Mouse (Mus musculus) heart, embryonic 14.5 days (tissue): ENCODE results near the gene Ten1. TPM values are rescaled to one million over a fixed set of nuclear protein-coding genes. Genes with fewer than 3 reads are reported as not detected.
A peak's percentile ranks its signal among the peaks of the same experiment; 100 is the strongest.

Source experiments
- ATAC-seq: fragments of 200-750 bp; cut with Nextera tagmentation; 2 replicates; pipeline ENCODE4 v1.8.0; 2017; ENCODE audit warnings: low read depth, moderate TSS enrichment; ENCODE audit not compliant: insufficient number of reproducible peaks, insufficient read depth, low FRiP score
- H3K27ac ChIP-seq, 2 experiments: fragments of 200-500 bp in 1 of 2; fragments of 300-500 bp in 1 of 2; sonication (generic) in 1 of 2; replicated peaks in 1 of 2; 2 replicates each; pipeline ENCODE4 v1.5.1; 2012 to 2014; ENCODE audit warnings: low read depth in 2 of 2, low read length in 2 of 2, control low read depth in 1 of 2, mild to moderate bottlenecking in 1 of 2, mixed read lengths in 1 of 2; ENCODE audit not compliant: control insufficient read depth in 1 of 2, insufficient read depth in 1 of 2
- H3K27me3 ChIP-seq: fragments of 300-500 bp; sonication (generic); 2 replicates; pipeline ENCODE4 v1.6.1; 2014; ENCODE audit warnings: mild to moderate bottlenecking, low read length, control low read depth; ENCODE audit not compliant: control insufficient read depth, insufficient read depth
- H3K36me3 ChIP-seq: fragments of 300-500 bp; sonication (generic); 2 replicates; pipeline ENCODE4 v1.6.1; 2014; ENCODE audit warnings: mild to moderate bottlenecking, control low read depth, low read length, mixed read lengths; ENCODE audit not compliant: control insufficient read depth, insufficient read depth
- H3K4me1 ChIP-seq, 2 experiments: fragments of 200-500 bp in 1 of 2; fragments of 300-500 bp in 1 of 2; sonication (generic) in 1 of 2; 2 replicates each; pipeline ENCODE4 v1.6.1; 2012 to 2014; ENCODE audit warnings: low read length in 2 of 2, control low read depth in 1 of 2, mixed read lengths in 1 of 2; ENCODE audit not compliant: control insufficient read depth in 2 of 2, insufficient read depth in 2 of 2
- H3K4me2 ChIP-seq: fragments of 300-500 bp; sonication (generic); 2 replicates; pipeline ENCODE4 v1.6.1; 2014; ENCODE audit warnings: mild to moderate bottlenecking, low read length
- H3K4me3 ChIP-seq, 2 experiments: fragments of 200-500 bp in 1 of 2; fragments of 300-500 bp in 1 of 2; sonication (generic) in 1 of 2; 2 replicates each; pipeline ENCODE4 v1.5.1; 2012 to 2014; ENCODE audit warnings: low read length in 2 of 2, mild to moderate bottlenecking in 2 of 2, control low read depth in 1 of 2, low read depth in 1 of 2, moderate library complexity in 1 of 2; ENCODE audit not compliant: control insufficient read depth in 1 of 2, insufficient read depth in 1 of 2
- H3K9ac ChIP-seq: fragments of 300-500 bp; sonication (generic); 2 replicates; pipeline ENCODE4 v1.6.1; 2014; ENCODE audit warnings: mild to moderate bottlenecking, low read length
- H3K9me3 ChIP-seq: fragments of 300-500 bp; sonication (generic); 2 replicates; pipeline ENCODE4 v1.6.1; 2016; ENCODE audit warnings: low read length, control low read depth; ENCODE audit not compliant: control insufficient read depth
- WGBS: fragments of 180-500 bp; shearing (Covaris S2); extraction: QIAGEN DNeasy Blood & Tissue Kit; methylation state at CpG from one replicate; pipeline ENCODE4 v1.1.7; 2014; 5-methylcytosine and 5-hydroxymethylcytosine counted together
- polyA plus RNA-seq: library from polyadenylated mRNA; unstranded; fragments of >200 nt; fragmentation: Nextera tagmentation; extraction: Ambion mirVana; gene quantifications from 2 replicates; pipeline ENCODE4 v1.2.1, GENCODE M21; 2014

The Ten1 gene
- polyA plus RNA-seq, 1 experiment from 2014 or later, result 89.4 TPM

DNA sequence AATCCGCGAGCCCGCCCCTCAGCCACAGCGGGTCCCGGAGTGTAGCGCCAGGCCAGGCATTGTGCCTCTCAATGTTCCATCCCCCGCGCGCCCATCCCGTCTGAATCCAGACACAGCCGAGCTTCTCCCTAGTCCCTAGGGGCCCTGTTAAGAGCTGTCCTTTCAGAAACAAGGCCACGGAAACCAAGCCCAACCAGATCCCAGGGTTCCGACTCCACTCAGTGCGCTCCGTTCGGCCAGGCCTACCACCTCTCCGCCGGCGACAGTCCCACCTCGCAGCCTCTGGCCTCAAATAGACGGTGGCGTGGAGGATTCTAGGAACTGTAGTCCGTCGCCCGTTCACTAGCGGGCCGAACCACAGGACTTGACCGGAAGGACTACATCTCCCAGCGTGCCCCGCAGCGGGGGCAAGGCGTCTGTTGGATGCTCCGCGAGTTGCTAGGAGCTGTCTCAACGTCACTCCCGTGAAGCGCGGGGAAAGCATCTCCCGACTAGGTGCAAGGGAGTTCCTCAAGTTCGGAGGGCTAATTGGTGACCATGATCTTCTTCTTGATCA, 30.7 kb upstream of the Ten1 start, which contains the start of gene Fbf1:
Gene Fbf1 (minus strand): TSS at position 283 of the 556 bp plus-strand sequence.
- Histone ChIP-seq H3K4me2 (peak within 1 kb of the TSS; percentile 93), H3K36me3 (peaks cover 35% of the 10 kb centered on the region), H3K4me1 (peaks cover 8% of the 10 kb centered on the region in 2 experiments), H3K27me3 (no peaks in the 10 kb centered on the region), H3K27ac (peak within 1 kb of the TSS; percentile 93 to 96), H3K9me3 (no peaks in the 10 kb centered on the region), H3K9ac (peak within 1 kb of the TSS; percentile 79), H3K4me3 (peak within 1 kb of the TSS; percentile 51 to 53)
- WGBS, result under 1% methylated on average over 40 of the region's 40 CpGs
- ATAC-seq, result peak; percentile 92

DNA sequence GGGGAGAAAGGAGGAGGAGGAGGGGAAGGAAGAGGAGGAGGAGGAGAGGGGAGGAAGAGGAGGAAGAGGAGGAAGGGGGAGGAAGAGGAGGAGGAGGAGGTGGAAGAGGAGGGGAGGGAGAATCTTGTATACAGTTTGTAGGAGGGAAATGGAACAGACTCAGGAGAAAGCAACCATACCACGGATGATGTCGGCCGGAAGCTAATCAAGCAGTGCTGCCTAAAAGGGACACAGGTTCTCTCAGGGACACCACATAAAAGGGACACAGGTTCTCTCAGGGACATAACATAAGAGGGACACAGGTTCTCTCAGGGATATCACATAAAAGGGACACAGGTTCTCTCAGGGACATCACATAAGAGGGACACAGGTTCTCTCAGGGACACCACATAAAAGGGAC, 29.4 kb upstream of the Ten1 start:
- H3K36me3 ChIP-seq, result peaks cover 41% of the 10 kb centered on the region
- H3K4me3 ChIP-seq, result no peak overlapping the region
- 79% methylated on average over 3 of the region's 3 CpGs for WGBS
- H3K4me2 ChIP-seq, result no peak overlapping the region
- H3K4me1 ChIP-seq, result peaks cover 8% of the 10 kb centered on the region in 2 experiments
- ATAC-seq, result no peak
- no peak overlapping the region for H3K9ac ChIP-seq
- H3K9me3 ChIP-seq, result no peaks in the 10 kb centered on the region
- H3K27me3 ChIP-seq, result no peaks in the 10 kb centered on the region
- no peak overlapping the region for H3K27ac ChIP-seq

DNA sequence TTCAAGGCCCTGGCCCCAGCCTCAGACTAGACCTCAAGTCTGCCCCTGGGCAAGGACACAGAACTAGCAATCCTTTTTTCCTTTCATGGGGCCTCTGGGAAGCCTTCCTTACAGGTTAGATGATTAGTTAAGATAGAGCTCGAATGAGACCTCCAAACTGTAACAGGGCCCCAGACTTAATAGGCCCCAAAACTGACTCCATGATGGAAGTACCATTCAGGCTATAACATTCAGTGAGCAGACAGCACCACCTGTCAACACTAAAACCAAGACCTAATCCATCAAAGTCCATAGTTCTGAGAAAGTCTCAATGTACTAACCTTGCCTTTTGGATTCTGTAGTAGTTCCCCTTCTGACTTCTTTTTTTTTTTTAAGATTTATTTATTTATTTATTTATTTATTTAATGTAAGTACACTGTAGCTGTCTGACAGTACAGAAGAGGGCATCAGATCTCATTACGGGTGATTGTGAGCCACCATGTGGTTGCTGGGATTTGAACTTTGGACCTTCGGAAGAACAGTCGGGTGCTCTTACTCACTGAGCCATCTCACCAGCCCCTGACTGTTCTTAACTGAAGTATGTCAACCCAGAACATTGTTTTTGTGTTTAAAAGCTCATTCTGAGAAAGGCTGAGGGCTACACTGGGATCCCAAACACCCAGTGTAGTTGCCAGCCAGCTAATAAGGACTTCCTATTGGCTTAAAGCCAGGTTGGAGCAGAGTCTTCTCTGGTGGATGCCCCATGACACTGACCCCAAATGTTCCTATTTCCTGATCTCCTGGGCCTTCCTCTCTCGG, 28.5 kb upstream of the Ten1 start:
- no peak overlapping the region for H3K27ac ChIP-seq
- no peak overlapping the region for H3K4me3 ChIP-seq
- peaks cover 8% of the 10 kb centered on the region in 2 experiments for H3K4me1 ChIP-seq
- 80% methylated on average over 5 of the region's 5 CpGs for WGBS
- H3K36me3 ChIP-seq, result peaks cover 46% of the 10 kb centered on the region
- ATAC-seq, result no peak
- H3K4me2 ChIP-seq, result no peak overlapping the region
- H3K9me3 ChIP-seq, result no peaks in the 10 kb centered on the region
- H3K9ac ChIP-seq, result no peak overlapping the region
- no peaks in the 10 kb centered on the region for H3K27me3 ChIP-seq

DNA sequence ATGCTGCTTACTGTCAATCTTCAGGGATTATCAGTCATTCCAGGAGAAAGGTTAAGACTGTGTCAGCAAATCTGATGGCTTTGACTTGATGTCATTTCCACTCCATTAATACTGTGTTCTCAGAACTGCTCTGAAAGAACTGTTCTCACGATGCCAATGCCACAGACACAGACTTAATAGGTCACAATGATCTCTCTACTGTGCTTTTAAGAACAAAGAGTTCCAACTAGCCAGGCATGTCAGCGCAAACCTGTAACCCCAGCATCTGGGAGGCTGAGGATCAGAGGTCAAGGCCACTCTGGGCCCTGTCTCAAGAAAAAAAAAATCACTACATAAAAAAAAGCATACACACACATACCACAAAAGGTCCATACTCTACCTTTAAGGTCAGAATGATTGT, 26.7 kb upstream of the Ten1 start:
- WGBS, result 91% methylated on average over 2 of the region's 2 CpGs
- H3K27me3 ChIP-seq, result no peaks in the 10 kb centered on the region
- no peaks in the 10 kb centered on the region for H3K9me3 ChIP-seq
- peaks cover 63% of the 10 kb centered on the region for H3K36me3 ChIP-seq
- no peak overlapping the region for H3K9ac ChIP-seq
- ATAC-seq, result no peak
- no peak overlapping the region for H3K4me3 ChIP-seq
- no peak overlapping the region for H3K27ac ChIP-seq
- H3K4me1 ChIP-seq, result peaks cover under 1 to 2% of the 10 kb centered on the region in 2 experiments; a peak in 3 of 4 replicates
- H3K4me2 ChIP-seq, result no peak overlapping the region

DNA sequence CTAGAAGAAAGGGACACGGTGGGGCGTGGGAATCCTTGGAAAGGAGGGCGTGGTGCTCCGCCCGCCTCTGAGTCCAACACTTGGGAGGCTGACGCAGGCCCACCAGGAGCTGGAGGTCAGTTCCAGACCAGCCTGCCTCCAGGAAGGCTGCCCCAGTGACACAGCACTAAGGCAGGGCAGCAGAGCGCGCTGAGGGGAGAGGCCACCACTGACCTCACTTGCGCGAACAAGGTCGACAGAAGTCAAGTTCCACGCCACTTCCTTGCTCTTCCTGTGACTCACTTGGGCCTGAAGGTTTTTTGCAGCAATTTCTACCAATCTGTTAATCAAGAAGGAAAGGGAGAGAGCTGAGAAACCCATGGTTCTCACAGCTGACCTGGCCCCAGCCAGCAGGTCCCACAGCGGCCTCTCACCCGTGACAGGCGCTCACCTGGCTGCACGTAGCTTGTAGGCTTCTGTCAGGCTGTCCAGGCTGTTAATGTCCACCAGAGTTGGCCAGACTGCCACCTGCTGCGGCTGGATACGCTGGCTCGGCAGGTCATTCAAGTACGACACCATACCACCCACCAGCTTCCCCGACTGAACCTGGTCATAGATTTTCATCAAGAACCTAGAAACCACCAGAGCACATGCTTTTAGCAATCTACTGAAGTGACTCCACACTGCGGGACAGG, 23.7 kb upstream of the Ten1 start:
- no peaks in the 10 kb centered on the region for H3K9me3 ChIP-seq
- H3K9ac ChIP-seq, result no peak overlapping the region
- no peak overlapping the region for H3K4me3 ChIP-seq
- peaks cover 90% of the 10 kb centered on the region for H3K36me3 ChIP-seq
- H3K4me1 ChIP-seq, result no peaks in the 10 kb centered on the region
- no peaks in the 10 kb centered on the region for H3K27me3 ChIP-seq
- H3K4me2 ChIP-seq, result no peak overlapping the region
- no peak for ATAC-seq
- no peak overlapping the region for H3K27ac ChIP-seq
- 87% methylated on average over 22 of the region's 22 CpGs for WGBS

DNA sequence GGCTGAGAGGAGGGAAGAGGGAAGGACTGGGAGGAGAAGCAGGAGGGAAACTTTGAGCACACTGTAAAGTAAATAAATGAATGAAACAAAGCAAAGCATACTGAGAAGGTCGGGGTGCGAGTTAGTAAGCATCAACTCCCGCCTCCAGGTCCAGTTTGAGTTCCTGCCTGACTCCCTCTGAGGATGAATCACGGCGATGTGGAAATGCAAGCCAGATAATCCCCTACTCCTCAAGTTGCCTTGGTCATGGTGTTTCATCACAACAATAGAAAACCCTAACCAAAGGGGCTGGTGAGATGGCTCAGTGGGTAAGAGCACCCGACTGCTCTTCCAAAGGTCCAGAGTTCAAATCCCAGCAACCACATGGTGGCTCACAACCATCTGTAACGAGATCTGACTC, 22.6 kb upstream of the Ten1 start:
- Histone ChIP-seq H3K36me3 (peaks cover 96% of the 10 kb centered on the region), H3K27me3 (no peaks in the 10 kb centered on the region), H3K4me1 (no peaks in the 10 kb centered on the region), H3K9ac (no peak overlapping the region), H3K4me2 (no peak overlapping the region), H3K9me3 (no peaks in the 10 kb centered on the region), H3K27ac (no peak overlapping the region), H3K4me3 (no peak overlapping the region)
- ATAC-seq, result no peak
- 86% methylated on average over 7 of the region's 7 CpGs for WGBS

DNA sequence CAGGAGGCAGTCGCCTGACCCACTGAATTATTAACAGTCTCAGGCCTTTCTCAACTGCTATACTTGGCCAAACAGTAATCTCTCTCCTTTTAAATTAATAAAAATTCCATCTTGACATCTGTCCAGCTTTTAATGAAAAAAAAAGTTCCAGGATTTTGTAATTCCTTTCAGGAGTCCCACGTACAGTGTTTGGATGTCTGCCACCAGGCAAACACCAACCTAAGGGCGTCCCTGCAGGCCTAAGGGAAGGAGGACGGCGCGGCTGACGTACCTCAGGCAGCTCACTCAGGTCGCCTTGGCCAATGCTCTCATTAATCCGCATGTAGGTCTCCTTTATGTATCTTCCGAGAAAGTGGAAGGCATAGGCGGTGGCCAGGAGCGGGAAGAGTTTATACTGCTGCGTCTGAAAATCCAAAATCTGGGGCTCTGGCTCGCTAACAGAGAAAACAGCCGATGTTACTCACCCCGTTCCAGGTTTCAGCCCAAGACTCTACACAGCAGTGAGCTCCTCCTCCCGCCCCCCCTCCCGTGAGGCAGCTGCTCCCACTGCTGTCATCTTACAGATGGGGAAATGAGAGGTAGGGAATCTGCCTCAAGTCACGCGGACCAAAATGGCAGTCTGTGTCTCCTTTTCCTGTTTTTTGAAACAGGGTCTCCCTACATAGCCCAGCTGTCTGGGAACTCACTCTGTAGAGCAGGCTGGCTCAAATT, 20.1 kb upstream of the Ten1 start:
- ATAC-seq, result no peak
- 89% methylated on average over 20 of the region's 20 CpGs for WGBS
- no peaks in the 10 kb centered on the region for H3K9me3 ChIP-seq
- no peak overlapping the region for H3K4me2 ChIP-seq
- no peak overlapping the region for H3K9ac ChIP-seq
- no peaks in the 10 kb centered on the region for H3K4me1 ChIP-seq
- H3K27ac ChIP-seq, result no peak overlapping the region
- no peaks in the 10 kb centered on the region for H3K27me3 ChIP-seq
- H3K4me3 ChIP-seq, result no peak overlapping the region
- H3K36me3 ChIP-seq, result peaks cover 92% of the 10 kb centered on the region
